Mouse (Mus musculus) kidney, embryonic 14.5 days (tissue): ENCODE measurements around the gene Zswim4. TPM values are rescaled to one million over a fixed set of nuclear protein-coding genes. Genes with fewer than 3 reads are reported as not detected.
A peak's percentile ranks its signal among the peaks of the same experiment; 100 is the strongest.

Experiments used
- ATAC-seq: fragments of 200-750 bp; cut with Nextera tagmentation; 2 replicates; pipeline ENCODE4 v1.8.0; 2017; ENCODE audit warnings: moderate number of reproducible peaks, mild to moderate bottlenecking, moderate TSS enrichment, moderate library complexity; ENCODE audit not compliant: low FRiP score, low TSS enrichment
- H3K27ac ChIP-seq: fragments of 300-500 bp; sonication (generic); 2 replicates; pipeline ENCODE4 v1.5.1; 2014; ENCODE audit warnings: low read depth, mild to moderate bottlenecking, low read length, moderate library complexity, mixed read lengths
- H3K27me3 ChIP-seq: fragments of 300-500 bp; sonication (generic); 2 replicates; pipeline ENCODE4 v1.6.1; 2014; ENCODE audit warnings: mild to moderate bottlenecking, low read length; ENCODE audit not compliant: control insufficient read depth, insufficient read depth
- H3K36me3 ChIP-seq: fragments of 300-500 bp; sonication (generic); 2 replicates; pipeline ENCODE4 v1.6.1; 2014; ENCODE audit warnings: low read length, mixed read lengths; ENCODE audit not compliant: control insufficient read depth, insufficient read depth
- H3K4me1 ChIP-seq: fragments of 300-500 bp; sonication (generic); 2 replicates; pipeline ENCODE4 v1.6.1; 2014; ENCODE audit warnings: low read length, mixed read lengths; ENCODE audit not compliant: control insufficient read depth, insufficient read depth
- H3K4me2 ChIP-seq: fragments of 300-500 bp; sonication (generic); replicated peaks from 2 replicates; pipeline ENCODE4 v1.6.1; 2014; ENCODE audit warnings: low read depth, mild to moderate bottlenecking, low read length
- H3K4me3 ChIP-seq: fragments of 300-500 bp; sonication (generic); 2 replicates; pipeline ENCODE4 v1.5.1; 2014; ENCODE audit warnings: mild to moderate bottlenecking, low read length
- H3K9ac ChIP-seq: fragments of 300-500 bp; sonication (generic); 2 replicates; pipeline ENCODE4 v1.6.1; 2014; ENCODE audit warnings: low read depth, mild to moderate bottlenecking, low read length, moderate library complexity
- H3K9me3 ChIP-seq: fragments of 300-500 bp; sonication (generic); 2 replicates; pipeline ENCODE4 v1.6.1; 2016; ENCODE audit warnings: low read length; ENCODE audit not compliant: control insufficient read depth
- WGBS: fragments of 180-500 bp; shearing (Covaris S2); extraction: QIAGEN DNeasy Blood & Tissue Kit; methylation state at CpG from one replicate; pipeline ENCODE4 v1.1.7; 2014; 5-methylcytosine and 5-hydroxymethylcytosine counted together
- polyA plus RNA-seq: library from polyadenylated mRNA; unstranded; fragments of >200 nt; fragmentation: Nextera tagmentation; extraction: Ambion mirVana; gene quantifications from 2 replicates; pipeline ENCODE4 v1.2.1, GENCODE M21; 2014

Zswim4 gene
- polyA plus RNA-seq, 1 experiment from 2014 or later: 15.7 TPM

DNA sequence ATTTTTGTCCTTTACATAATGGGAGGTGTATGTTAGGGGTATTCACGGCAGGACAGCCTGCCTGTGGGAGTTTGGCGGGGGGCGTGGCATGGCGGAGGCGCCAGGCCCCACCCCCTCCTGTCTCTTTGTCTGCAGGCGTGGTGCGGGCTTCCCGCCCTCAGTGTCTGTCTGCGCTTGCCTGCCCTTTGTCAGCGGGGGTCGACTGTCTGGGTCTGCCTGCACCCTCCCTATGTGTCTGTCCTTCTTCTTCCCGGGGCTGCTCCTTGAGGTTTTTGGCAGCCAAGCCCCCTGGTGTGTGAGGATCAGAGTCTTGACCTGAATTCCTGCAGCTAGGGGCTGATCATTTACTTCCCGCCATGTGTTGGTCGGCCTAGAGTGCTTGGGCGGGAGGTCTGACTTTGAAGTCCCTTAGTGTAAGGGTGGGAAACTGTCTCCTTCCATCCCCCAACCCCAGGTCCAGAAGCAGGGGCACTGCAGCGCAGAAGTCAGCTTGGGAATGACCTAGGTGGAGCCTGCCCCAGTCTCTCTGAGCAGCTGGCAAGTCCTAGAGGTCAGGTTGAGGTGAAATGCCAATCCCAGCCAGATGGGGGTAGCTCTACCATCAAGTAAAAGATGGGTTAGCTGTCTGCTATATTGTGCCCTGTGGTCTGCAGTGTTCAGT is 56.2 kb downstream of the Zswim4 start:
- Histone ChIP-seq H3K9ac (peak overlapping the region; percentile 42; the same call in 1 of the 2 replicates), H3K9me3 (no peaks in the 10 kb centered on the region), H3K4me3 (peak overlapping the region; percentile 19; the same call in 1 of the 2 replicates), H3K27ac (peak overlapping the region; percentile 91), H3K36me3 (no peaks in the 10 kb centered on the region; the same call in 1 of the 2 replicates), H3K4me2 (peak overlapping the region; percentile 39), H3K27me3 (no peaks in the 10 kb centered on the region), H3K4me1 (peaks cover 48% of the 10 kb centered on the region)
- ATAC-seq: peak; percentile 55
- 1% methylated on average over 16 of the region's 16 CpGs for WGBS

DNA sequence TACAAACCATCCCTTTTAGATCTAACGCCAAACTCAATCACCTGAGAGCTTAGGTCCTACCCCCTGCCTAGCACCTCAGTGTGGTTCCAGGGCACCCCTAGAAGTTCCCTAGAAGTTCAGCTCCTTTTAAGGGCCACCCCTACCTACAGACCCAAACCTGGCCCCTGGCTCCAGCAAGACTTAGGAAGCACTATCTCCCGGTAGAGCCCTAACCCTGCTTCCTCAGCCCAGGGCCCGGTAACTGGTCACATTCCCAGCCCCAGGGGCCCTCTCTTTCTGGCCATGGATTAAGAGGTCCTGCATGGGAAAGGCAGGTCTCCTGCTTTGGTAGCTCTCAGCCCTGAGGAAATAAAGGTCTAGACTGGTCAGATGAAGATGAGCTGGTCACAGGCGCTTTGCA is 56.9 kb downstream of the Zswim4 start:
- H3K27ac ChIP-seq: peak overlapping the region; percentile 91
- peak overlapping the region; percentile 39 for H3K4me2 ChIP-seq
- H3K9ac ChIP-seq: peak overlapping the region; percentile 42; the same call in 1 of the 2 replicates
- no peaks in the 10 kb centered on the region for H3K27me3 ChIP-seq
- H3K4me1 ChIP-seq: peaks cover 48% of the 10 kb centered on the region
- ATAC-seq: no peak; the same call in 1 of the 2 replicates
- H3K4me3 ChIP-seq: peak overlapping the region; percentile 19; the same call in 1 of the 2 replicates
- no peaks in the 10 kb centered on the region for H3K9me3 ChIP-seq
- 13% methylated on average over 4 of the region's 4 CpGs for WGBS
- H3K36me3 ChIP-seq: peaks cover 4% of the 10 kb centered on the region

DNA sequence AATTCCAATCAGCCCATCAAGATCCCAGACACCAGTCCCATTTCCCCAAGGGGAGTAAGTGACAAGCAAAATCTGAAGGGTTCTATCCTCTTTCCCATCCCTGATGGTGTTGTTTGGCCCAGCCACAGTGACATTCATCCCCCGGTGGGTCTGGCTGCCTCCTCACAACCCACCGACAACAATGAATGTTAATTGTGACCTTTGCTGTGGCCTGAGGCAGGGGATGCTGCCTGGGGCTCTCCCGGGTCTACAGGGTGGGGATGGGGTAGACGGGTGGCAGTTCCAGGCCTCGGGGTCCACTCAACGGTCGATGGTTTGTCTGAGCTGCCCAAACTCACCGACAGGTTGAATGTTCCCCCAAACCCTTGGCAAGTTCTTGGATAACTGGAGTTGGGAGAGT is 58.3 kb downstream of the Zswim4 start:
- Histone ChIP-seq H3K9me3 (no peaks in the 10 kb centered on the region), H3K27ac (no peak overlapping the region), H3K27me3 (no peaks in the 10 kb centered on the region), H3K4me3 (no peak overlapping the region), H3K9ac (no peak overlapping the region), H3K4me2 (no peak overlapping the region), H3K4me1 (peaks cover 42% of the 10 kb centered on the region), H3K36me3 (peaks cover 11% of the 10 kb centered on the region)
- ATAC-seq: no peak
- WGBS: 73% methylated on average over 8 of the region's 8 CpGs

DNA sequence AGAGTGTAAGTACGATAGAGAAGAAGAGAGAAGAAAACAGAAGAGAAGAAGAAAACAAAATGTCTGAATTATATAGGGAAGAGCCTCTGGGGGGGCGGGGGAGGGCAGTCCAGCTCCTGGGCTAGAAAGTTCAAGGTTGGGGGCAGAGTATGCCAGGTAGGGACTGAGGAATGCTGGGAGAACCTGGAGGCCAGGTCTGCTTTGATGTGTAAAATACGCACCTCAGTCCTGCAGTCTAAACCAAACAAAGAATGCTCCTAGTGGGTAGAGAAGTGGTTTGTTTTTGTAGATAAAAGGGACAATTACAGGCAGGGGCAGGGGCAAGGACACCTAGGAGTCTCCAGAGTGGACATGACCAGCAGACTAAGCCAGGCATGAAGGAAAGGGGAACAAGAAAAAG is 59.5 kb downstream of the Zswim4 start:
- 89% methylated on average over 3 of the region's 3 CpGs for WGBS
- H3K4me2 ChIP-seq: no peak overlapping the region
- H3K9me3 ChIP-seq: no peaks in the 10 kb centered on the region
- peaks cover 23% of the 10 kb centered on the region for H3K36me3 ChIP-seq
- H3K9ac ChIP-seq: no peak overlapping the region
- peaks cover 35% of the 10 kb centered on the region for H3K4me1 ChIP-seq
- H3K27ac ChIP-seq: no peak overlapping the region
- no peak for ATAC-seq
- H3K27me3 ChIP-seq: no peaks in the 10 kb centered on the region
- H3K4me3 ChIP-seq: no peak overlapping the region

DNA sequence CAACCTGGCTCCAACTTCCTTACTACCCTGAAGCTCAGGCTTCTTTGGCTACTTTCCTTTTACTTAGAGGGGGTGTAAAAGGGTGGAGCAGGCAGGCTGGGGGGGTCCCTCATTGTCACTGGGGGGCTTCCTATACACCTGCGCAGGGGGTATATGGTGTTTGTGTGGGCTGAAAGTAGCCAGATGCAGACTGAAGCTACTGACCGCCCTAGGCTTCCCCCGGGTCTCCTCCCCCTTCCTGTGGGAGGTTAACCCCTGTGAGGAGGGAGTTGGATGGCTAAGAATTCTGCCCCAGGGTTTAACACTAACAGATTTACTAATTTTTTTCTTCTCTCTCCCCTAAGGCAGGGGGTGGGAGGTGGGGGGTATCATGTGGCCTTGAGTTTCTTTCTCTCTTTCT is 60.3 kb downstream of the Zswim4 start:
- ATAC-seq: no peak
- Histone ChIP-seq H3K27me3 (no peaks in the 10 kb centered on the region), H3K4me2 (no peak overlapping the region; the same call in 1 of the 2 replicates), H3K27ac (no peak overlapping the region), H3K4me3 (no peak overlapping the region), H3K9me3 (no peaks in the 10 kb centered on the region), H3K4me1 (peaks cover 31% of the 10 kb centered on the region), H3K9ac (peak overlapping the region; percentile 28), H3K36me3 (peaks cover 32% of the 10 kb centered on the region)
- 2% methylated on average over 3 of the region's 3 CpGs for WGBS

DNA sequence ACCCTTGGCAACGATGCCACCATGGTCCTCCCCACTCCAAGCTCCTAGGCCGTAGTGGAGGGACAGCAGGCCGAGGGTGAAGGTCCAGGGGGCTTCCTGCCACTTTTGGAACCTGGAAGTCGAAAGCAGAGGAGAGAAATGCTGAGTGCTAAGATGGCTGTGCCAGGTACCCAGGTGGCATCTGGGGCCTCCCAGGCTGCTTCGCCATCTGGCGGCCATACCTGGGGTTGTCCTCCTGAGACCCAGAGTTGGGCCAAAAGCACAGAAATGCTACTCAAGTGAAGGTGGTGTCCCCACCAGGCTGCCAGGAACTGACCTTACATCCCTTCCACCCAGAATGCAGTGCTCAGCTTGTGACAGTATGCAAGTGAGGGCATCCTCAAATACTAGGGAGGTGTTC is 63.0 kb downstream of the Zswim4 start:
- no peaks in the 10 kb centered on the region for H3K9me3 ChIP-seq
- no peak overlapping the region for H3K9ac ChIP-seq
- H3K4me2 ChIP-seq: no peak overlapping the region
- WGBS: 84% methylated on average over 6 of the region's 6 CpGs
- H3K27me3 ChIP-seq: no peaks in the 10 kb centered on the region
- H3K27ac ChIP-seq: no peak overlapping the region
- H3K36me3 ChIP-seq: peaks cover 41% of the 10 kb centered on the region
- peaks cover 9% of the 10 kb centered on the region for H3K4me1 ChIP-seq
- no peak for ATAC-seq
- no peak overlapping the region for H3K4me3 ChIP-seq

DNA sequence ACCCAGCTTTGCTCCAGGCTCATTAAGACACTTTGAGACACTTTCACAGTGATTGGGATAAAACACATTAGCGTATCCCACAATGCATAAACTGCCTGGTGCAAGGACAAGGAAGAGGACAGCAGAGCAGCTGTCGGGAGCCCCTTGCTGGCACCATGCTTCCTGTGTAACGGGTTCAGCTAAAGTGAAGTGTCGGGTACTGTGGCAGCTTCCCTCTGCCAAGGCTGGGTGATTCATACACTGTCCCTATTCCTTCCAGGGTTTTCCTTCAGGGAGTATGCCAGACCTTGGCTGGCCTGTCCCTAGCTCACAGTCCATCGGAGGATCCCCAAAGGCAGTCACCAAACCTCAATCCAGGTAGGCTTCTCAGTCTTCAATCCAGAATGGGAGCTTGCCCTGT is 66.8 kb downstream of the Zswim4 start:
- Histone ChIP-seq H3K36me3 (peaks cover 41% of the 10 kb centered on the region), H3K9ac (no peak overlapping the region), H3K27me3 (no peaks in the 10 kb centered on the region), H3K4me3 (no peak overlapping the region), H3K4me2 (no peak overlapping the region), H3K9me3 (no peaks in the 10 kb centered on the region), H3K27ac (no peak overlapping the region), H3K4me1 (no peaks in the 10 kb centered on the region)
- WGBS: 94% methylated on average over 5 of the region's 5 CpGs
- no peak for ATAC-seq

DNA sequence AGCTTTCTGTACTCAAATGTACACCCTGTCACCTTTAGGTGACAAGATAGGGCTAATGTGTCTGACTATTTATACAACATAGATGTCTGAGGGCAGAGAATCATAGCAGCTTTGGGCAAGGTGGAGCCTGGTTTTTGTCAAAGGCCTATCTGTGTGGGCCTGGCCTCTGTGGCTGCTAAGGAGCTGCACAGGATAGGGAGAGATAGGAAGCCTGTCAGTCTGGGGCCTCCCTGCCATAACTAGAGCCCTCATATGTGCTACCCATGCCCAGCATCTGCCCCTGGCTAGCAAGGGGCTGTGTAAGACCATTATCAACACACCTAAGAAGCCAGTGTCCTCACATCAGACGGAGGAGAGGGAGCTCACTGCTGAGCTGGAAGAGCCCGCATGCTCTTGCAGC is 69.2 kb downstream of the Zswim4 start:
- Histone ChIP-seq H3K9ac (no peak overlapping the region), H3K4me3 (no peak overlapping the region)

More for the DNA sequence above, 69.2 kb downstream of the Zswim4 start:
- H3K27ac ChIP-seq: no peak overlapping the region
- peaks cover 25% of the 10 kb centered on the region for H3K36me3 ChIP-seq
- no peak overlapping the region for H3K4me2 ChIP-seq
- H3K9me3 ChIP-seq: no peaks in the 10 kb centered on the region
- no peaks in the 10 kb centered on the region for H3K27me3 ChIP-seq
- no peak for ATAC-seq
- 96% methylated on average over 2 of the region's 2 CpGs for WGBS
- H3K4me1 ChIP-seq: no peaks in the 10 kb centered on the region
